Mouse (Mus musculus) heart, adult 2 months (tissue): ENCODE results near the gene Phlpp1. TPM values are rescaled to one million over a fixed set of nuclear protein-coding genes. Genes with fewer than 3 reads are reported as not detected.

Experiments used
- DNase-seq, 2 experiments: peaks; one replicate each; pipeline ENCODE4 v3.0.0; 2021
- H3K27ac ChIP-seq: fragments of 200-600 bp; 2 replicates; pipeline ENCODE4 v1.8.1; 2022
- H3K27me3 ChIP-seq: fragments of 200-500 bp; 2 replicates; pipeline ENCODE4 v1.6.1; 2012; ENCODE audit warnings: mild to moderate bottlenecking, low read length, inconsistent platforms, mixed read lengths; ENCODE audit not compliant: control insufficient read depth, insufficient read depth
- H3K36me3 ChIP-seq: fragments of 200-500 bp; 2 replicates; pipeline ENCODE4 v1.6.1; 2012; ENCODE audit warnings: low read length, inconsistent platforms; ENCODE audit not compliant: control insufficient read depth, insufficient read depth
- H3K4me1 ChIP-seq: fragments of 200-500 bp; 2 replicates; pipeline ENCODE4 v1.6.1; 2011; ENCODE audit warnings: low read length; ENCODE audit not compliant: control insufficient read depth, insufficient read depth
- H3K4me3 ChIP-seq: fragments of 200-600 bp; 2 replicates; pipeline ENCODE4 v1.8.1; 2022
- H3K79me2 ChIP-seq: fragments of 200-500 bp; replicated peaks from 2 replicates; pipeline ENCODE4 v1.6.1; 2012; ENCODE audit warnings: mild to moderate bottlenecking, inconsistent platforms, low read length, moderate library complexity, mixed read lengths; ENCODE audit not compliant: control insufficient read depth, insufficient read depth
- H3K9ac ChIP-seq: fragments of 200-500 bp; 2 replicates; pipeline ENCODE4 v1.6.1; 2012; ENCODE audit warnings: low read depth, mild to moderate bottlenecking, control low read depth, inconsistent platforms, low read length, mixed read lengths
- CTCF ChIP-seq: fragments of 200-600 bp; IDR thresholded peaks from 2 replicates; pipeline ENCODE4 v1.8.1; 2022; ENCODE audit warnings: antibody characterized with exemption, mild to moderate bottlenecking, moderate library complexity
- EP300 ChIP-seq: fragments of 200-500 bp; IDR thresholded peaks from 2 replicates; pipeline ENCODE4 v1.6.1; 2011; ENCODE audit warnings: low read depth, low read length, control low read depth; ENCODE audit not compliant: insufficient read depth
- POLR2A ChIP-seq: fragments of 200-500 bp; IDR thresholded peaks from 2 replicates; pipeline ENCODE4 v1.6.1; 2011; ENCODE audit warnings: mild to moderate bottlenecking, low read depth, low read length, control low read depth; ENCODE audit not compliant: insufficient read depth
- WGBS: fragments of 180-500 bp; shearing (Covaris S2); methylation state at CpG from one replicate; pipeline ENCODE4 v1.1.7; 2018; 5-methylcytosine and 5-hydroxymethylcytosine counted together
- intact Hi-C: fragments of 180-260 bp; cut with DNase I; formaldehyde crosslinking; loops from one replicate; pipeline ENCODE4 v1.15.1; 2025
- polyA plus RNA-seq: library from polyadenylated mRNA; depleted of rRNA; stranded (reverse); fragments of >200 nt; gene quantifications from 2 replicates; pipeline ENCODE4 v1.2.3, GENCODE M21; 2012
- total RNA-seq, 2 experiments: library from RNA; stranded (reverse); gene quantifications; 2 replicates each; pipeline ENCODE4 v1.2.3; 2021

Phlpp1 gene
- total and polyA plus RNA-seq, 3 experiments: 9.6 to 17.2 (median 16.3) TPM

DNA sequence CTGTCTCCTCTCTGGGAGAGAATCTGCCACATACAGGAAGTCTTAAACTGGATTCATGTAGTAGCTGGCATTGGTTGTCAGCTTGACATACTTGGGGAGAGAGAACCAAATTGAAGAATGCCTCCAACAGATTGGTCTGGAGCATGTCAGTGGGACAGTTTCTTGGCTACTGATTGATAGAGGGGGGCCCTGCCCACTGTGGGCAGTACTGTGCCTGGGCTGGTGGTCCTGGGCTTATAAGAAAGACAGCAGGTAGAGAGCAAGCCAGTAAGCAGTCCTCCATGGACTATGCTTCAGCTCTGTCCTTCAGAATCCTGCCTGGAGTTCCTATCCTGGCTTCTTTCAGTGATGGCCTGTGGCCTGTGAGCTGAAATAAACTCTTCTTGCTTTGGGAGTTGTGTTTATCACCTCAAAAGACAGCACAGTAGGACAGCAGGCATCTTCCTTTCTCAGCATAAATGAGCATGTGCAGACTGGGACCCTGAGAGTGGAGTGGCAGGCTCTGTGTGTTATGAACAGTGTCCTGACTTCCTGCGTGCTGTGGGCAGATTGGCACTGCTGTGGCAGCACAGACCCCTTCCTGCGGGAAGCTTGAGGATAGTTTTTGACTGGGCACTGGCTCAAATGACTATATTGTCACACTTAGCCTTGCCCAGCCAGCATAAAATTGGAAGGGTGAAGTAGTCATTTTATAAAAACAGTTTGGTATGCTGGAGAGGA, 108.0 kb downstream of the Phlpp1 start:
- TF ChIP-seq CTCF (no peak), EP300 (no peak)
- Histone ChIP-seq H3K27ac (peak overlapping the region; percentile 30), H3K36me3 (peaks cover 15% of the 10 kb centered on the region), H3K9ac (peak overlapping the region; percentile 41; the same call in 1 of the 2 replicates), H3K4me1 (peaks cover 27% of the 10 kb centered on the region), H3K27me3 (no peaks in the 10 kb centered on the region), H3K4me3 (no peak overlapping the region), H3K79me2 (0 out of 2 replicates have a peak, but pooled peaks cover 7% of the 10 kb centered on the region)
- 51% methylated on average over 2 of the region's 2 CpGs for WGBS
- no peak for DNase-seq
- intact Hi-C loops: loop anchor here (10.0 kb wide), 1 partner anchor 105 kb away; the partner anchor contains the start of gene Phlpp1

DNA sequence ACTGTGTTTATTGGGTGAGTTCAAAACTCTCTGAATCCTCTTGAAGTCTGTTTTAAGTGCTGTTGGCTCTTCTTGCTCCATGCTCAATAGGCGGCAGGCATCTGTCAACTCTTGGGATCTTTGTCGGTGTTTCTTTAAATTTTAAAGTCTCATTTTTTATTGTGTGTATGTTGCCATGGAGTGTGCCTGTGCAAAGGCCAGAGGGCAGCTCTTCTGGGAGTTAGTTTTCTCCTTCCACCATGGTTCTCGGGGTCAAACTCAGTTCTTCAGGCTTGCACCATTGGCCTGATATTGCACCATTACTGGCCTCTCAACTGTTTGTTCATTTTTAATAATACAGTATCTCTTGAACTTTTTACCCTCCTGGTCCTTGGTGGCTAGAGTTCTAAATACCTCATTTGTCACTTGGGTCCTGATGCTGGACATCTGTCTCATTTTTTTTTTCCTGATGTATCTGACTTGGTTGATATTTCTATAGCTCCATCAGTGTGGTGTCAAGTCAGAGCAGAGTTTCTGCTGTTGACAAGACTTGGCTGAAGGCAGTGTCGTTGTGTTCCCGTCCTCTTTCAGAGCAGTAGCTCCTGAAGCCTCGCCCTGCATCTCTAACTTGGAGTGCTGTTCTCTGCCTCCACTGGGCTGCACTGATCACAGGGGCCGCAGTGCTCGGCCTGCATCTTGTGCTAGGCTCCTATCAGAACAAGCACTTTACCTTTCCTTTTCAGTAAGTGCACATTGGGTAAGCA, 108.8 kb downstream of the Phlpp1 start:
- DNase-seq: peak; percentile 51 to 70
- no peak overlapping the region for H3K9ac ChIP-seq
- H3K4me1 ChIP-seq: peaks cover 24% of the 10 kb centered on the region
- TF ChIP-seq POLR2A (no peak), EP300 (no peak), CTCF (no peak)
- peaks cover 7% of the 10 kb centered on the region; the same call in 1 of the 2 replicates for H3K79me2 ChIP-seq
- WGBS: 59% methylated on average over 8 of the region's 8 CpGs
- peaks cover 13% of the 10 kb centered on the region for H3K36me3 ChIP-seq
- intact Hi-C loops: no loop called here
- no peaks in the 10 kb centered on the region for H3K27me3 ChIP-seq
- H3K27ac ChIP-seq: peak overlapping the region; percentile 30
- H3K4me3 ChIP-seq: no peak overlapping the region

DNA sequence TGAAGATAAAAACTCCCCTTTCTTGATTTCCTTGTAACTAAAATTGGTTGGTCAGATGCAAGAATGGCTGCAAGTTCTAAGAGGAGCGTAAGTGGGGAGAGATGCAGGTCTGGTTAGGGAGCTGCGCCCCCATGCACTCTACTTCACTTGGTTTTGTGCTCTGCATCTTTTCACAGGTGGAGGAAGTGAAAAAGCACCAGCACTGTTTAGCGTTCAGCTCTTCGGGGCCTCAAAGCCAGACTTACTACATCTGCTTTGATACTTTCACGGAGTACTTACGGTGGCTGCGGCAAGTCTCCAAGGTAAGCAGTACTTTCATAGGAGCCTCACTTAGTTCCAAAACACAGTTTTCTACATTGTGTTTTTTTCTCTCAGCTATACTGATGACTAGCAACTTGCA, 115.3 kb downstream of the Phlpp1 start:
- no peak overlapping the region for H3K27ac ChIP-seq
- H3K27me3 ChIP-seq: no peaks in the 10 kb centered on the region
- no peak overlapping the region for H3K4me3 ChIP-seq
- WGBS: 97% methylated on average over 7 of the region's 7 CpGs
- peaks cover 13% of the 10 kb centered on the region for H3K36me3 ChIP-seq
- H3K9ac ChIP-seq: no peak overlapping the region
- TF ChIP-seq CTCF: no peak
- peaks cover 3% of the 10 kb centered on the region for H3K4me1 ChIP-seq
- peaks cover 1% of the 10 kb centered on the region; the same call in 1 of the 2 replicates for H3K79me2 ChIP-seq
- intact Hi-C loops: no loop called here
- DNase-seq: no peak

DNA sequence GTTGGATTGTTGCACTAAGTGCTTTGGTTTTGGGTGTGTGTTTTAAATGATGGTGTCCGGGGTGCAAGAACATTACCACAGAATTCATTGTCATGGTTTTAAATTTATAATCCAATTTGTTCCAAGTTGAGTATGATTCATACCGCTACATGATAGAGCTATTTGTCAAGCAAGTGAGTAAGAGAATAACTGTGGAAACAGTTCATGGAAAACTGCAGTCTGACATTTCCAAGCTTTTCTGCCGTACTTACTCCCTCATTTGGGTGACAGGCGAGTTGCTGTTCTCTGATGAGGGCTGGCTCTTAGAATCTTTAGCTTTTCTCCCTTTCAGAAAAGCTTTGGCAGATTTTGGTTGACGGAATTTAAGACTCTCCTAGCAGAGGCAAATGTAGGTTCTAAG, 117.5 kb downstream of the Phlpp1 start:
- intact Hi-C loops: no loop called here
- no peak for DNase-seq
- Histone ChIP-seq H3K9ac (no peak overlapping the region), H3K27me3 (no peaks in the 10 kb centered on the region), H3K79me2 (peaks cover 3% of the 10 kb centered on the region; the same call in 1 of the 2 replicates), H3K36me3 (peaks cover 4% of the 10 kb centered on the region; the same call in 1 of the 2 replicates), H3K4me3 (no peak overlapping the region), H3K27ac (no peak overlapping the region), H3K4me1 (peaks cover 3% of the 10 kb centered on the region)
- no peak for TF ChIP-seq EP300
- TF ChIP-seq CTCF: no peak
- TF ChIP-seq POLR2A: no peak
- WGBS: 82% methylated on average over 5 of the region's 5 CpGs

DNA sequence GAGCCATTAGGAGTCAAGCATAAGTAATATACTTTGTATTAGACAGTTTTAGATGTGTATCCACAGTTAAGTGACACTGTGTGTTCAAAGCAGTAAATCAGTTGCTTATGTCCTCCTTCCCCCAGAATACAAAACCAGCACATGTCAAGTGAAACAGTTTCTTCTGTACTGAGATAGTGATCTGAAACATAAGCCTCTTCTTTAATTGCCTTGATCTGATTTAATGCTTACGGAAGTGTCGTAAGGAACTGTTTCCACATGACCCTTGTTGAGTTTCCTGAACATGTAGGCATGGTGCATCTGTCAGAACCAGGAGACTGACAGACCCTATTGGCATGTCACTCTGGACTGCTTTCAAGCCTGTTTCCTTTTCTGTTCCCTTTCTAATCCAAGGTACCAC, 118.0 kb downstream of the Phlpp1 start:
- no peaks in the 10 kb centered on the region for H3K27me3 ChIP-seq
- no peak overlapping the region for H3K9ac ChIP-seq
- DNase-seq: no peak
- intact Hi-C loops: no loop called here
- H3K27ac ChIP-seq: no peak overlapping the region
- TF ChIP-seq EP300: no peak
- TF ChIP-seq CTCF: no peak
- no peak for TF ChIP-seq POLR2A
- no peak overlapping the region for H3K4me3 ChIP-seq
- peaks cover 4% of the 10 kb centered on the region; the same call in 1 of the 2 replicates for H3K36me3 ChIP-seq
- 88% methylated on average over 2 of the region's 2 CpGs for WGBS
- H3K4me1 ChIP-seq: peaks cover 3% of the 10 kb centered on the region
- H3K79me2 ChIP-seq: peaks cover 3% of the 10 kb centered on the region; the same call in 1 of the 2 replicates

DNA sequence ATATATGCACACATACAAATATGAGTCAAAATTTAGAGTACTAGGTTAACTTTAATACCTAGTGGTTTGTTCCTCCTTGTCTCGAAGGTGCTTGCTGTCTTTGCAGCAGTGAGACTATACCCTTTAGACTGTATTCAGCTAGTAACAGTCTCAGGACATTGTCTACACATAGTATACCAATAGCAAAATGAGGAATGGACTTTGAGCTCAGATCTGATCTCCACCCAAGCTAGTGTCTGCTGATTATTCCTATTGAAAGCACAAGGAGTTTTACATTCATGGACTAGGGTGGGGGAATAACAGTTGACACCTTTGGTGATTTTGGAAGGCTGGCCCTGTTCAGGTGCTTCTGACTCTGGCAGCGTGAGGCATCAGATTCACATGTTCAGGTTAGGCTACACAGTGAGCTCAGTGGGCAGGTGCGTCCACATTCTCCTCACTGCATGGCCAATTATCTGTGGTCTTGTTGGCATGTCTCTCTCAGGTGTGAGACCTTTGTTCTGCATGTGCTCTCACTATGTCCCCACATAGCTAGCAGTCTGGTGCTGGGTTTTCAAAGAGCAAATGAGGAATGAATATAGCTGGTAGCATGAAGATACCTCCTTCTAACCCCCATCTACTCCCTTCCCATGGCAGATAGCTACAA, 138.0 kb downstream of the Phlpp1 start:
- Histone ChIP-seq H3K27ac (no peak overlapping the region), H3K79me2 (peaks cover 4% of the 10 kb centered on the region; the same call in 1 of the 2 replicates), H3K4me3 (no peak overlapping the region), H3K36me3 (peaks cover 2% of the 10 kb centered on the region; the same call in 1 of the 2 replicates), H3K4me1 (peaks cover 1% of the 10 kb centered on the region; the same call in 1 of the 2 replicates), H3K27me3 (no peaks in the 10 kb centered on the region), H3K9ac (no peak overlapping the region)
- WGBS: over 99% methylated on average over 3 of the region's 3 CpGs
- intact Hi-C loops: loop anchor here (10.0 kb wide), 1 partner anchor 135 kb away; the partner anchor contains the start of gene Phlpp1
- no peak for DNase-seq
- TF ChIP-seq EP300: no peak
- TF ChIP-seq CTCF: no peak
- TF ChIP-seq POLR2A: no peak
